Mouse (Mus musculus) embryonic fibroblast, embryonic 13.5 days (primary cell): Measurements from ENCODE around the gene Olfr56.

Experiments
- CTCF ChIP-seq: IDR thresholded peaks from 2 replicates; pipeline ENCODE4 v1.5.1; 2011; ENCODE audit warnings: mild to moderate bottlenecking, control low read depth, low read length, moderate library complexity, borderline replicate concordance; ENCODE audit not compliant: insufficient read depth
- POLR2A ChIP-seq: IDR thresholded peaks from 2 replicates; pipeline ENCODE4 v1.6.1; 2011; ENCODE audit warnings: low read depth, mild to moderate bottlenecking, control low read depth, low read length, moderate library complexity

DNA sequence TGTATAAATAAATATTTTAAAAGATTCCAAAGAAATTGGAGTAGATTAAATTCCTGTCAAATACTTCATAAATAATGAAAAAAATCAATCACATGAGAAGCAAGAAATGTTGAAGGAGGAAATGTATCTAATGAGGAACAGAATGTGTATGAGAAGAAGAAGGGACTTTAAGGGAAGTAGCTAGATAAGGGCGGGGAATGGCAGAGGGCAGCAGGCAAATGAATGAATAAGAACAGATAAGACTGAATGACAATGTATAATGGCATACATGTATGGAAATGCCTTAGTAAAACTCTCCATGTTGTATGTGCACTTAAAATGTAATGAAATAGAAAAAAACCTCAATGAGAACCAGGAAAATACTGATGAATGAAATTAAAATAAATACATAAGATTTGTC, 89.7 kb downstream of the Olfr56 start:
- TF ChIP-seq POLR2A (no peak), CTCF (no peak)
